Mouse (Mus musculus) CH12.LX (cell line): Measurements from ENCODE around the gene Plcb1. TPM values are rescaled to one million over a fixed set of nuclear protein-coding genes. Genes with fewer than 3 reads are reported as not detected.

ENCODE experiments used
- DNase-seq: peaks from one replicate; pipeline ENCODE4 v3.0.0-alpha.2; 2013; ENCODE audit errors: extremely low read depth
- H3K27ac ChIP-seq: 2 replicates; pipeline ENCODE4 v1.5.1; 2012; ENCODE audit warnings: low read depth, mild to moderate bottlenecking, control low read depth, moderate library complexity; ENCODE audit not compliant: insufficient read depth
- H3K27me3 ChIP-seq: replicated peaks from 2 replicates; pipeline ENCODE3; 2012; ENCODE audit warnings: inconsistent platforms
- H3K36me3 ChIP-seq, 2 experiments: replicated peaks in 1 of 2; 2 replicates each; pipeline versions ENCODE3 to v1.6.1; 2012; ENCODE audit warnings: inconsistent platforms in 1 of 2, low read length in 1 of 2, mild to moderate bottlenecking in 1 of 2, mixed read lengths in 1 of 2, moderate library complexity in 1 of 2; ENCODE audit not compliant: control insufficient read depth in 1 of 2, insufficient read depth in 1 of 2
- H3K4me1 ChIP-seq, 2 experiments: 2 replicates each; pipeline ENCODE4 v1.6.1; 2012; ENCODE audit warnings: inconsistent platforms in 1 of 2, moderate library complexity in 1 of 2; ENCODE audit not compliant: insufficient read depth in 2 of 2, control insufficient read depth in 1 of 2
- H3K4me2 ChIP-seq: 2 replicates; pipeline ENCODE4 v1.6.1; 2012; ENCODE audit warnings: low read depth, mild to moderate bottlenecking, control low read depth; ENCODE audit not compliant: poor library complexity, insufficient read depth, severe bottlenecking
- H3K4me3 ChIP-seq, 3 experiments: fragments of 150-350 bp in 1 of 3; sonication (generic) in 1 of 3; replicated peaks in 1 of 3; 2 replicates each; pipeline versions ENCODE3 to v1.5.1; 2011 to 2012; ENCODE audit warnings: low read depth in 2 of 3, low read length in 2 of 3, mild to moderate bottlenecking in 2 of 3, moderate library complexity in 2 of 3, control low read depth in 1 of 3, improper control_type of control experiment in 1 of 3, inconsistent platforms in 1 of 3, mixed read lengths in 1 of 3; ENCODE audit not compliant: poor library complexity in 1 of 3
- H3K79me2 ChIP-seq: replicated peaks from 2 replicates; pipeline ENCODE4 v1.6.1; 2012; ENCODE audit warnings: mild to moderate bottlenecking, moderate library complexity; ENCODE audit not compliant: control insufficient read depth, poor library complexity, insufficient read depth, severe bottlenecking; ENCODE audit errors: extremely low read depth
- H3K9ac ChIP-seq: 2 replicates; pipeline ENCODE4 v1.6.1; 2012; ENCODE audit warnings: low read depth, mild to moderate bottlenecking, control low read depth, moderate library complexity; ENCODE audit not compliant: insufficient read depth
- H3K9me3 ChIP-seq: replicated peaks from 2 replicates; pipeline ENCODE3; 2012; ENCODE audit warnings: low read length, inconsistent platforms, mixed read lengths
- E2F4 ChIP-seq: IDR thresholded peaks from 2 replicates; pipeline ENCODE4 v1.6.1; 2011; ENCODE audit warnings: low read depth, low read length, improper control_type of control experiment; ENCODE audit not compliant: insufficient replicate concordance
- IRF4 ChIP-seq: IDR thresholded peaks from 2 replicates; pipeline ENCODE4 v1.6.1; 2014; ENCODE audit warnings: low read depth, mild to moderate bottlenecking, inconsistent platforms, low read length, improper control_type of control experiment
- JUN ChIP-seq: IDR thresholded peaks from 2 replicates; pipeline ENCODE4 v1.6.1; 2011; ENCODE audit warnings: low read depth, mild to moderate bottlenecking, low read length, improper control_type of control experiment, moderate library complexity; ENCODE audit not compliant: insufficient read depth
- JUND ChIP-seq: conservative IDR thresholded peaks from 2 replicates; pipeline ENCODE4 v1.6.1; 2011; ENCODE audit warnings: low read depth, low read length, improper control_type of control experiment
- MEF2A ChIP-seq: IDR thresholded peaks from 2 replicates; pipeline ENCODE4 v1.6.1; 2014; ENCODE audit warnings: low read depth, mild to moderate bottlenecking, inconsistent platforms, low read length, improper control_type of control experiment, borderline replicate concordance
- NELFE ChIP-seq: IDR thresholded peaks from 2 replicates; pipeline ENCODE4 v1.6.1; 2011; ENCODE audit warnings: low read depth, low read length, improper control_type of control experiment
- POLR2AphosphoS2 ChIP-seq: IDR thresholded peaks from 2 replicates; pipeline ENCODE4 v1.6.1; 2011; ENCODE audit warnings: low read depth, low read length, improper control_type of control experiment
- RAD21 ChIP-seq: IDR thresholded peaks from 2 replicates; pipeline ENCODE4 v1.6.1; 2011; ENCODE audit warnings: low read depth, mild to moderate bottlenecking, low read length, improper control_type of control experiment, moderate library complexity
- RCOR1 ChIP-seq: conservative IDR thresholded peaks from 2 replicates; pipeline ENCODE4 v1.6.1; 2012; ENCODE audit warnings: low read depth, mild to moderate bottlenecking, inconsistent platforms, low read length, improper control_type of control experiment
- UBTF ChIP-seq: IDR thresholded peaks from 2 replicates; pipeline ENCODE4 v1.6.1; 2012; ENCODE audit warnings: low read depth, mild to moderate bottlenecking, inconsistent platforms, low read length, improper control_type of control experiment, moderate library complexity
- USF2 ChIP-seq: conservative IDR thresholded peaks from 2 replicates; pipeline ENCODE4 v1.6.1; 2011; ENCODE audit warnings: low read depth, low read length, improper control_type of control experiment
- ZC3H11A ChIP-seq: IDR thresholded peaks from 2 replicates; pipeline ENCODE4 v1.6.1; 2012; ENCODE audit warnings: low read depth, mild to moderate bottlenecking, inconsistent platforms, low read length, improper control_type of control experiment
- dilution Hi-C: fragments of 300-500 bp; cut with MboI; formaldehyde crosslinking; loops from 2 replicates; pipeline ENCODE4 v1.14.3; 2020; ENCODE audit warnings: low sequenced_read_pairs; ENCODE audit not compliant: extremely low pct_unique_long_range_greater_than_20kb, extremely low pct_ligation_motif_present
- in situ Hi-C: fragments of 300-500 bp; cut with MboI; formaldehyde crosslinking; loops from 3 replicates; pipeline ENCODE4 v1.14.3; 2019; ENCODE audit warnings: low sequenced_read_pairs, low pct_ligation_motif_present, low pct_unique_long_range_greater_than_20kb, mixed read lengths
- polyA plus RNA-seq: library from polyadenylated mRNA; unstranded; fragments of >175 nt; gene quantifications from 2 replicates; pipeline ENCODE4 v1.2.1, GENCODE M21; 2012; ENCODE audit warnings: low read depth; ENCODE audit not compliant: insufficient read length
- total RNA-seq, 2 experiments: library from RNA; depleted of rRNA; stranded (reverse); fragments of 300-350 nt in 1 of 2; fragments of >200 nt in 1 of 2; gene quantifications; 2 replicates each; pipeline ENCODE4 v1.2.3; 2012 to 2014

Plcb1 gene
- total and polyA plus RNA-seq, 3 experiments = not detected

DNA sequence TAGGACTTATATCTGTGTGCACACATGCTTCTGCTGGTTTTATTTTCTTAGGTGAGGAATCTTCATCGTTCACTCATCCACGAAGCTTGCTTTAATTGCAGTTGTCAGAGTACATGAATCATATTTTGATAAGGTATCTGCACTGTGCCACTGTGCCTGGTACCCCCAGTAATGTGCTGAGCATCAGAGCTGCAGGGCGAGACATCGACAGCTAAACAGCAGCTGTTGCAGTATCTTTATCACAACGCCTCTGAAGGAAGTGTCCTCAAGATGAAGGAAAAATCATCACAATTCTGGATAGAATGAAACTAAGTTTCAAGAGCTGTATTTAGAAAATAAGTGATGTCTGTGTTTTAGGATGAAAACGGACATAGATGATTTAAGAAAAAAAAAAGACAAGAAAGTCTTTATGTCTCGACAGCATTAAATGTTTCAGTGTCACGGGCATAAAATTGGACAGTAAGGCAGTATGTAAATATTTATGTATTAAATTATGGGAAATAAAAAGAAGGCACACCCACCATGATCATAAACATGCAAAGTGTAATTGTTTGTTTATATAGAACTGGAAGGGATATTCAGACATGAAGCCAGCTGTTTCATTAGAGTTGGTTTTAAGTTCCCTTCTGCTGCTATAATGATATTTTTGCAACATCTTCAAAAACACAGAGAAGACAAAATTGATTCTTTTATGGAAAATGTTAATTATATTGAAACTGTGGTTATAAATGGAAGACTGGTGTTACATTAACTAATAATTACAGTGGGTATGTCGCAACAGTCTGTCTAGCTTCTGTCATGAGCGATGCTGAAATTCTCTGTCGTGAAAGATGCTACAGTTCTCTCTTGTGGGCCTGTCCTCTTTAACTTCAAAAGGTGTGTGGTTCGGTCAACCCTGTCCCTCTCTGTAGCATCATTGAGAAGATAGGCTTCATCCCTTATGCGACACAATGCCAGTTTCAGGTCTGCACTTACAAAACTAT, 65.6 kb downstream of the Plcb1 start:
- Histone ChIP-seq H3K79me2 (no peaks in the 10 kb centered on the region), H3K4me3 (no peak overlapping the region), H3K9ac (no peak overlapping the region), H3K4me1 (no peaks in the 10 kb centered on the region), H3K9me3 (peaks cover 21% of the 10 kb centered on the region), H3K27ac (no peak overlapping the region), H3K36me3 (no peaks in the 10 kb centered on the region), H3K27me3 (no peaks in the 10 kb centered on the region), H3K4me2 (no peak overlapping the region)
- dilution Hi-C loops = no loop called here
- TF ChIP-seq JUND = no peak
- in situ Hi-C loops = no loop called here
- DNase-seq = no peak

DNA sequence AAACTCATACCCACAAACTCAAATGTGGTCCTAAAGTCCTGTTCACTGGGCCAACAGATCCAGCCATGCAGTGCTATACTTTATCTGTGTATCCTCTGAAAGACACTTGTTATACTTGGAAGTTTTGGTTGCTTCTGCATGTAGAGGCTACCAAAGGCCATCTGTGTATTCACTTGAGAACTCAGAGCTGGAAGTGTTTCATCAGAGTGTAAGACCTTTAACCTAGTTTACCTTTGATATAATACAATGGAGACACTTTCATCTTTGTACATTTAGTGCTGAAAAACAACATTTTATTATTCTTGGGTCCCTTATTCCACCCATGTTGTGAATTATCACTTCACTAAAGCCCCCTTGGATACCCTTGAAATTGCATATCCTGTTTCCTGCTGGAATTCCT, 70.4 kb downstream of the Plcb1 start:
- H3K36me3 ChIP-seq = no peaks in the 10 kb centered on the region
- no peaks in the 10 kb centered on the region for H3K4me1 ChIP-seq
- no peak for DNase-seq
- TF ChIP-seq NELFE (no peak), POLR2AphosphoS2 (no peak), ZC3H11A (no peak), E2F4 (no peak), UBTF (no peak), RCOR1 (no peak), USF2 (no peak), RAD21 (no peak)
- H3K9me3 ChIP-seq = peaks cover 38% of the 10 kb centered on the region
- no peak overlapping the region for H3K4me2 ChIP-seq
- H3K9ac ChIP-seq = no peak overlapping the region
- dilution Hi-C loops = no loop called here
- no peaks in the 10 kb centered on the region for H3K79me2 ChIP-seq
- no peak overlapping the region for H3K4me3 ChIP-seq
- no peaks in the 10 kb centered on the region for H3K27me3 ChIP-seq
- no peak overlapping the region for H3K27ac ChIP-seq
- in situ Hi-C loops = no loop called here

DNA sequence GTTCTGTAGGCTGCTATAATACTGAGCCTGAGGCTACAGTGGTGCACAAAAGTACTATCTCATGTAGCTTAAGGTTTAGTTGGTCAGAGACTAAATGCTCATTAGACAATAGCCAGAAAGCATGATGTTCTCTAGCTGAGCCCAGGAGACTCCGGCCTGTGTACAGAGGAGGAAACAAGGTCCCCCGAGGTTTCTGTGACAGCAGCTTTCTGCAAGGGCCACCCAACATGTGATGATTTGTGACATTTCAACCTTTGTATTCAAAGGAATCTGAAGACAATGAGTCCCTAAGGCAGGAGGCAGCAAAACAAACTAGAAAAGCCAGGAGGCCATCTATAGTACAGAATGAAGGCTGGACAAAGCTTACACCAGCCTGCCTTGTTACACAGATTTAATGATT, 70.8 kb downstream of the Plcb1 start:
- Histone ChIP-seq H3K79me2 (no peaks in the 10 kb centered on the region), H3K9me3 (peaks cover 38% of the 10 kb centered on the region), H3K4me3 (no peak overlapping the region), H3K9ac (no peak overlapping the region), H3K36me3 (no peaks in the 10 kb centered on the region), H3K27me3 (no peaks in the 10 kb centered on the region), H3K27ac (no peak overlapping the region), H3K4me1 (no peaks in the 10 kb centered on the region), H3K4me2 (no peak overlapping the region)
- no peak for DNase-seq
- TF ChIP-seq IRF4 = no peak
- no peak for TF ChIP-seq MEF2A
- TF ChIP-seq JUN = no peak
- in situ Hi-C loops = no loop called here
- dilution Hi-C loops = no loop called here
